Mouse (Mus musculus): ENCODE measurements around the gene Ripor2.

The Ripor2 gene

DNA sequence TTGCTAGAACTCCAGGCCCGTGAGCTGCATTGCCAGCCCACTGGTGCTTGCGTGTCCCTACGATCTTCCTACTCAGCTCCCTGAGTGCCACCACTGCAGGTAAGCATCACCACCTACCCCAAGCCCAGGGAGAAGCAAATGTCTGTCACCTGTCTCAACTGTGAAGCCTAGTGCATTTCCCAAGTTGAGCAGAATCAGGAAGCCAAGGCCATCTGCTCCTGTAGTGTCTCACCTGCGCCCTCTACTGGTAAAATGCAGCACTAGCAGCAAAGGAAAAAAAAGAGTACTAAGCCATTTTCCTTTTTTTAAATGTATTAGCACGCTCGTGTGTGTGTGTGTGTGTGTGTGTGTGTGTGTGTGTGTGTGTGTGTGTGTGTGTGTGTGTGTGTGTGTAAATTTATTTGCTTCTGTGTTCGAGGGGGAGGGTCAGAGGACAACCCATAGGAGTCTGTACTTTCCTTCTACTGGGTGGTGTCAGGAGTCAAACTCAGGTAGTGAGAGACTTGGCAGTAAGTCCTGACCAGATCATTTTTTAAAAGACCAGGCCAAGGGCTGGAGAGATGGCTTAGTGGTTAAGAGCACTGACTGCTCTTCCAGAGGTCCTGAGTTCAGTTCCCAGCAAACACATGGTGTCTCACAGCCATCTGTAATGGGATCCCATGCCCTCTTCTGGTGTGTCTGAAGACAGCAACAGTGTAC is 194.3 kb downstream of the Ripor2 start:
- peak; percentile 58 to 66 for DNase-seq

DNA sequence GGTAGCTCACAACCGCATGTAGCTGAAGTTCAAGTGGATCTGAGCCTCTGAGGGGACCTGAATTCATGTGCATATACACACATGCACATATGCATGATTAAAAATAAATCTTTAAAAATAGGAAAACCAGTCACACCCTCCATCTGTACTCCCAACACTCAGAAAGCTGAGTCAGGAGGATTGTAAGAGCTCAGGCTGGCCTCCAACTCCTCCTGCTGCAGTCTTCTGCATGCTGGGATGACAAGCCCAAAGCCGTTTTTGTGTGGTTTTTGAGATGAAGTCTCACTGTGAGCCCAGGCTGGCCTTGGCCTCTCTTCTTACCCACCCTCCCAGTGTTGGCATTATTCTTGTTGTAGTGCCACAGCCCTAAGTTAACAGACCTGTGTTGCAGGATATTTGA is 196.0 kb downstream of the Ripor2 start:
- DNase-seq: no peak

DNA sequence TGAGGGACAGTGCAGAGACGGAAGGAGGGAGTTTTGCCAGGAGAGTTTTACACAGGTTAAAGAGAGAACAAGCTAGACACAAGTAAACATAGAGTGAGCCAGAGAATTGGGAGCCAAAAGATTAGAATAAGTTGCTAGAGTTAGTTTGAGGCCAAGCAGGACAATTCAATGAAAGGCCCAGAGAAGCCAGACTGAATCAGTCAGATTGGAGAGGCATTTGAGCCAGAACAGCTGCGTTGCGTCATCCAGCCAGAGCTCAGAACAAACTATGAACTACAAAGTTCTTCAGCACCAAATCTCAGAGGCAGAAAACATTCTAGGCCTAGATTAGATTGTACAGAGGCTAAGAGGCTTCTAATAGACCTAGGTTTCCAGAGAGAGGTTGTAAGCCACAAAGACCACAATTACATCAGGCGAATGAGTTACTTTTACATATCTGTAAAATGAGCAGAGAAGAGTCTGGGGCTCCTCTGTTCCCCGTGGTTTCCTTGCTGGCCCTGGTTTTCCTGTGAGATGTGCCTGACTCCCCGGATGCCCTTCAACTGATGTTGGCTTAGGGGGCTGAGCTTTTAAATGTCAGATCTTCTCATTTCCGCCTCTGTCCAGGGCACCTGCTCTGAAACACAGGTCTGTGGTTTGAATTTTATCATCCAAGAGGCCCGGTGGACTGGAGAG is 196.9 kb downstream of the Ripor2 start:
- DNase-seq: peak in 1 of 2 experiments; percentile 31

DNA sequence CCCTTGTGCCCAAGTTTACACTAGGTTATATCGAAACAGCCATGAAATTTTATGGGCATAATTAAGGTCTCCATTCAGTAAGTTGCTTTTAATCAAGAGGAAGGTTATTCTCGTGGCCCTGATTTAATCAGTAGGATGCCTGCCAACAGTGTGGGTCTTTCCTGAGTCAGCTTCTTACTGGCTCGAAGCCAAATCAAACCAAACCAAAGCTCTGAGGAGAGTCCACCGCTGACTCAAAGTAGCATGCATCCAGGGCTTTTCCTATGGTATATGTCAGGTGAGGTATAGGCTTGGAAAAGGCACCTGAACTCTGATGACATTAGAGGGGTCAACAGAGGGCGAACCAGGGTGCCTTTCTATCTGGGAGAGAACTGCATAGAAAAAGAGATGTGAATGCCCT is 199.9 kb downstream of the Ripor2 start:
- peak in 1 of 2 experiments; percentile 26 for DNase-seq

All from kidney, postnatal 4 days (tissue).